Mouse (Mus musculus) right cerebral cortex, postnatal 14 days (tissue): ENCODE measurements around the gene Exd2.

Experiments used
- DNase-seq: peaks from one replicate; pipeline ENCODE4 v3.0.0; 2022

Gene Exd2

GRCm38 (mm10) chr12:80498356-80498755, 35.5 kb downstream of the Exd2 start:
- DNase-seq, result no peak

GRCm38 (mm10) chr12:80500506-80500905, 37.6 kb downstream of the Exd2 start:
- DNase-seq, result no peak

GRCm38 (mm10) chr12:80504718-80505117, 41.8 kb downstream of the Exd2 start:
- no peak for DNase-seq

- no peak for DNase-seq
These were observed 44.3 kb downstream of the Exd2 start for GRCm38 (mm10) chr12:80507041-80507745.

- DNase-seq, result no peak
These were observed 55.1 kb downstream of the Exd2 start, which contains the start of gene Galnt16 for GRCm38 (mm10) chr12:80517977-80518376. Gene Galnt16, plus strand, starts transcription at chr12:80518277.

GRCm38 (mm10) chr12:80518393-80518756, 55.5 kb downstream of the Exd2 start:
- DNase-seq, result no peak

GRCm38 (mm10) chr12:80518757-80519620, 56.1 kb downstream of the Exd2 start:
- peak; percentile 70 for DNase-seq

- DNase-seq, result peak; percentile 80
These were observed 56.9 kb downstream of the Exd2 start for GRCm38 (mm10) chr12:80519621-80520332.

- DNase-seq, result no peak
These were observed 59.1 kb downstream of the Exd2 start for GRCm38 (mm10) chr12:80522006-80522405.

GRCm38 (mm10) chr12:80524276-80524921, 61.5 kb downstream of the Exd2 start:
- DNase-seq, result no peak

- no peak for DNase-seq
These were observed 62.6 kb downstream of the Exd2 start for GRCm38 (mm10) chr12:80525513-80525912.

- DNase-seq, result no peak
These were observed 63.6 kb downstream of the Exd2 start for GRCm38 (mm10) chr12:80526511-80526910.

GRCm38 (mm10) chr12:80527727-80528389, 65.0 kb downstream of the Exd2 start:
- DNase-seq, result no peak

- no peak for DNase-seq
These were observed 67.2 kb downstream of the Exd2 start for GRCm38 (mm10) chr12:80530052-80530451.

GRCm38 (mm10) chr12:80530630-80531029, 67.7 kb downstream of the Exd2 start:
- no peak for DNase-seq

GRCm38 (mm10) chr12:80531585-80531984, 68.7 kb downstream of the Exd2 start:
- DNase-seq, result no peak

GRCm38 (mm10) chr12:80533876-80534275, 71.0 kb downstream of the Exd2 start:
- DNase-seq, result no peak

- no peak for DNase-seq
These were observed 74.4 kb downstream of the Exd2 start for GRCm38 (mm10) chr12:80537313-80537712.

GRCm38 (mm10) chr12:80538311-80538710, 75.4 kb downstream of the Exd2 start:
- no peak for DNase-seq

- DNase-seq, result no peak
These were observed 82.4 kb downstream of the Exd2 start for GRCm38 (mm10) chr12:80545310-80545709.

GRCm38 (mm10) chr12:80549646-80550045, 86.8 kb downstream of the Exd2 start:
- DNase-seq, result peak; percentile 25
